Mouse (Mus musculus) olfactory bulb, adult 2 months (tissue): Measurements from ENCODE around the gene Setd5.

Source experiments
- CTCF ChIP-seq: fragments of 200-500 bp; IDR thresholded peaks from 2 replicates; pipeline ENCODE4 v1.5.1; 2012; ENCODE audit warnings: low read depth, mild to moderate bottlenecking, low read length, moderate library complexity; ENCODE audit not compliant: insufficient read depth
- POLR2A ChIP-seq: fragments of 200-500 bp; IDR thresholded peaks from 2 replicates; pipeline ENCODE4 v1.6.1; 2012; ENCODE audit warnings: mild to moderate bottlenecking, low read depth, low read length, moderate library complexity; ENCODE audit not compliant: insufficient read depth

GRCm38 (mm10) chr6:113154071-113154470, 76.9 kb downstream of the Setd5 start:
- TF ChIP-seq CTCF (no peak), POLR2A (no peak)
